Mouse (Mus musculus): ENCODE data around the gene Cbx1. TPM values are rescaled to one million over a fixed set of nuclear protein-coding genes. Genes with fewer than 3 reads are reported as not detected.
"Not testable (repeated sequence)": the region's sequence is repeated elsewhere in the genome, so short reads cannot be mapped to it uniquely, and the experiment has no call there.

Cbx1 gene
- polyA plus RNA-seq, 1 experiment from 2014 or later: 66.0 TPM

DNA sequence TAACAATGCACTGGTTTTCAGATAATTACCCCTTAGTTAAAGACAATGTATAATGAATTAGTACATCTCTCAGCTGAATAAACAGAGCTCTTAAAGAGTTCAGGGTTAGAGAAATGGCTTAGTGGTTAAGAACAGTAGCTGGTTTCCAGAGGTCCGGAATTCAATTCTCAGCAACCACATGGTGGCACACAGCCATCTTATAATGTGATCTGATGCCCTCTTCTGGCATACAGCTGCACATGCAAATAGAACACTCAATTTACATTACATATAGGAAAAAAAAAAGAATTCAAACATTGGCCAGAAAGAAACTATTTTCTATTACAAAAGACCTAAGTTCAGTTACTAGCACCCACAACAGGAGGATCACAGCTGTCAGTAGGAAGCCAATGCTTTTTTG lies 7.7 kb downstream of the Cbx1 start:
- H3K4me3 ChIP-seq: no peak overlapping the region
- no peak overlapping the region for H3K4me2 ChIP-seq
- peaks cover 11% of the 10 kb centered on the region for H3K36me3 ChIP-seq
- H3K9me3 ChIP-seq: no peaks in the 10 kb centered on the region
- ATAC-seq (ENCODE audit: low FRiP score, low read depth): no peak
- no peaks in the 10 kb centered on the region for H3K27me3 ChIP-seq
- no peak overlapping the region for H3K9ac ChIP-seq
- H3K4me1 ChIP-seq (replicated peaks): peaks cover 26% of the 10 kb centered on the region
- no peak overlapping the region for H3K27ac ChIP-seq (replicated peaks)
- 43% methylated on average over 1 of the region's 1 CpGs for WGBS

DNA sequence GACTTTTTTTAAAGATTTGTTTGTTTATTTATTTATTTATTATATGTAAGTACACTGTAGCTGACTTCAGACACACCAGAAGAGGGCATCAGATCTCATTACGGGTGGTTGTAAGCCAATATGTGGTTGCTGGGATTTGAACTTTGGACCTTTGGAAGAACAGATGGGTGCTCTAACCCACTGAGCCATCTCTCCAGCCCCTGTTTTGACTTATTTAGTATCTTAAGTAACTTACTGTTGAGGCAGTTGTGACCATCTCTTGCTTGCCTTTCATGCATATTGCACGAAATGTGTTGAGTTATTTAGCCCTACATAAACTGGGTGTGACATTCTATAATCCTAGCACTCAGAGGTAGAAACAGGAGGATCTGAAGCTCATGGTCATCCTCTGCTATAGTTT lies 10.6 kb downstream of the Cbx1 start:
- no peaks in the 10 kb centered on the region for H3K9me3 ChIP-seq
- peaks cover 3% of the 10 kb centered on the region; the same call in 1 of the 2 replicates for H3K4me1 ChIP-seq (replicated peaks)
- no peak for ATAC-seq (ENCODE audit: low FRiP score, low read depth)
- no peak overlapping the region for H3K9ac ChIP-seq
- no peak overlapping the region for H3K4me2 ChIP-seq
- no peak overlapping the region for H3K4me3 ChIP-seq
- H3K36me3 ChIP-seq: peaks cover 38% of the 10 kb centered on the region
- H3K27me3 ChIP-seq: no peaks in the 10 kb centered on the region
- H3K27ac ChIP-seq (replicated peaks): no peak overlapping the region
- 91% methylated on average over 2 of the region's 2 CpGs for WGBS

DNA sequence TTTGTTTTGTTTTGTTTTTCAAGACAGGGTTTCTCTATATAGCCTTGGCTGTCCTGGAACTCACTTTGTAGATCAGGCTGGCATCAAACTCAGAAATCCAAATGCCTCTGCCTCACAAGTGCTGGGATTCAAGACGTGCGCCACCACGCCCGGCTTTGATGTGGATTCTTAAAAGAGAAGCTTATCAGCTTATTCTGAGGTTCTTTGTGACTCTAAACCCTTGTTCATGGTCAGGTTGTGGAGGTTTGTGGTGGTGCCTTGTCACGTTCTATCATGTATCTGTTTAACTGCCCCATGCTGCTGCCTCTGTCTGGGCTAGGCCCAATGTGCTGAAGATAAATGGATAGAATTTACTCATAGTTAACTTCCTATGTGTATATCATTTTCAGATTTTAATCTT lies 16.7 kb downstream of the Cbx1 start:
- WGBS: 95% methylated on average over 5 of the region's 5 CpGs
- no peaks in the 10 kb centered on the region for H3K9me3 ChIP-seq
- ATAC-seq (ENCODE audit: low FRiP score, low read depth): no peak

DNA sequence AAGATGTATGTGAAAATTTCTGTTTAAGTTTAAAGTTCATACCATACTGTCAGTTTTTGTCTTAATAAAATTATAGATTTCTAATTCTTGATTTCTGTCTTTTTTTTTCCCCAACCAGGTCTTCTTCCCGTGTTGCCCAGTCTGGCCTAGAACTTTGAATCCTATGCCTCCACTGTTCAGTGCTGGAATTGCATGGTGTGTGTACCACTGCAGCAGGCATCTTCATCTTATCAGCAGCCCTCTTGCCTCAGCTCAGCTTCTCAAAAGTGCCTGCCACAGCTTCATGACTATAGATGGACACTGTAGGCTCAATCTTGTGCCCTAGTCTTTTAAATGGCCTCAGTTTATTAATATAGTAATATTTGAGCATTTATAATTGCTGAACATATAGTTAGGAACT lies 19.1 kb downstream of the Cbx1 start:
- Histone ChIP-seq H3K9ac (no peak overlapping the region), H3K27me3 (no peaks in the 10 kb centered on the region), H3K4me3 (no peak overlapping the region), H3K9me3 (no peaks in the 10 kb centered on the region), H3K4me1 (replicated peaks) (no peaks in the 10 kb centered on the region), H3K36me3 (peaks cover 73% of the 10 kb centered on the region), H3K27ac (replicated peaks) (no peak overlapping the region), H3K4me2 (no peak overlapping the region)
- no peak for ATAC-seq (ENCODE audit: low FRiP score, low read depth)
- WGBS: 58% methylated on average over 1 of the region's 1 CpGs

More for the DNA sequence above, 16.7 kb downstream of the Cbx1 start:
- Histone ChIP-seq H3K4me2 (no peak overlapping the region), H3K9ac (no peak overlapping the region), H3K27ac (replicated peaks) (no peak overlapping the region), H3K4me1 (replicated peaks) (peaks cover 1% of the 10 kb centered on the region; the same call in 1 of the 2 replicates), H3K36me3 (peaks cover 80% of the 10 kb centered on the region), H3K4me3 (no peak overlapping the region), H3K27me3 (no peaks in the 10 kb centered on the region)

DNA sequence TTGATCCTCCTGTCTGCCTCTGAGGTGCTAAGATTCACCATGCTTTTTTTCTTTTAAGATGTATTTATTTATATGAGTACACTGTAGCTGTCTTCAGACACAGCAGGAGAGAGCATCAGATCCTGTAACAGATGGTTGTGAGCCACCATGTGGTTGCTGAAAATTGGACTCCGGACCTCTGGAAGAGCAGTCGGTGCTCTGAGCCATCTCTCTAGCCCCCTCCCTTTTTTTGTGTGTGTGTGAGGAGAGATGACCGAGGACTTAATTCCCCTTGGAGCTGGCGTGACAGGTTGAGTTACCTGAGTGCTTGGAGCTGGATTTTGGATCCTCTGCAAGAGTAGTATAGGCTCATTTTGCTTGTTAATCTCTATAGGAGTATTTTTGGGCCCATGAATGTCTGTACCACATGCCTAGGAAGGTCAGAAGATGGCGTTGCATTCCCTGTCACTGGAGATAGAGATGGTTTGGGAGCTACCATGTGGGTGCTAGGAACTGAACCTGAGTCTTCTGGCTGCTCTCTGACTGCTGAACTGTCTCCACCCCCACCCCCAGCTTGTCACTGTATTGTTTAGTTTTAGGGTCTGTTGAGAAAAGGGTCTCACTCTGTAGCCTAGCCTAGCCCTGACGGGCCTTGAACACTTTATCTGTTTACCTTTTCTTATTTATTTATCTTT lies 20.8 kb downstream of the Cbx1 start:
- H3K4me2 ChIP-seq: no peak overlapping the region
- no peak overlapping the region for H3K4me3 ChIP-seq
- H3K27me3 ChIP-seq: no peaks in the 10 kb centered on the region
- ATAC-seq (ENCODE audit: low FRiP score, low read depth): no peak
- H3K9ac ChIP-seq: no peak overlapping the region
- no peak overlapping the region for H3K27ac ChIP-seq (replicated peaks)
- no peaks in the 10 kb centered on the region for H3K4me1 ChIP-seq (replicated peaks)
- WGBS: 83% methylated on average over 6 of the region's 6 CpGs
- H3K36me3 ChIP-seq: peaks cover 70% of the 10 kb centered on the region
- no peaks in the 10 kb centered on the region for H3K9me3 ChIP-seq

DNA sequence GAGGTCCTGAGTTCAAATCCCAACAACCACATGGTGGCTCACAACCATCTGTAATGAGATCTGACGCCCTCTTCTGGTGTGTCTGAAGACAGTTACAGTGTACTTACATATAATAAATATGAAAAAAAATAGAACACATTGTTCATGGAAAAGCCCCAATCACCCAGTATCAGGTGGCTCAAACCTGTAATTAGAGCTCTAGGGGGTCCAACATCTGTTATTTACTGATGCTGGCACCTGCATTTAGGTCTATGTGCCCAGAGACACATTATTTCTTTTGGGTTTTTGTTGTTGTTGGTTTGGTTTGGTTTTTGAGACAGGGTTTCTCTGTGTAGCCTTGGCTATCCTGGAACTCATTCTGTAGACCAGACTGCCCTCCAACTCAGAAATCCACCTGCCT lies 22.3 kb downstream of the Cbx1 start:
- WGBS: 82% methylated on average over 1 of the region's 1 CpGs
- H3K9me3 ChIP-seq; H3K4me3 ChIP-seq; H3K27me3 ChIP-seq; ATAC-seq (ENCODE audit: low FRiP score, low read depth); H3K27ac ChIP-seq (replicated peaks); H3K4me2 ChIP-seq; H3K4me1 ChIP-seq (replicated peaks); H3K9ac ChIP-seq: not testable (repeated sequence)
- peaks cover 66% of the 10 kb centered on the region for H3K36me3 ChIP-seq

DNA sequence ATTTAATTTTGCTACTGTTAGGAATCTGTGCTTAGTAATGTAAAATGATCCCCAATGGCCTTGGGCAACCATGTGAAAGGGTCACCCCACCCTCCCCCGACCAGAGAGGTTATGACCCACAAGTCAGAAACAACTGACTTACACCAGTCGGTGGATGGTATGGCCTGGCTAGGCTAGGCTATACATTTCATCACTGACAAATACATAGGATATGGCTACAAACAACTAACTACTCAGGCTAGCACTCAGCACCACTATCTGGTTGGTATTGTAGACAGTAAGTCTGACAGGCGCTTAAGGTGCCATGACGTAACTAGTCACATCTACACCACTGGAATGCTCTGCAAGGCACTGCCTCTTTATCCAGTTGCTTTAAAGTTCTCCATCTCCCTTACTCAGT lies 24.5 kb downstream of the Cbx1 start:
- Histone ChIP-seq H3K9ac (no peak overlapping the region), H3K4me1 (replicated peaks) (no peaks in the 10 kb centered on the region), H3K9me3 (no peaks in the 10 kb centered on the region), H3K4me3 (no peak overlapping the region), H3K4me2 (no peak overlapping the region), H3K27me3 (no peaks in the 10 kb centered on the region), H3K27ac (replicated peaks) (no peak overlapping the region), H3K36me3 (peaks cover 71% of the 10 kb centered on the region)
- ATAC-seq (ENCODE audit: low FRiP score, low read depth): no peak
- WGBS: 89% methylated on average over 4 of the region's 4 CpGs

DNA sequence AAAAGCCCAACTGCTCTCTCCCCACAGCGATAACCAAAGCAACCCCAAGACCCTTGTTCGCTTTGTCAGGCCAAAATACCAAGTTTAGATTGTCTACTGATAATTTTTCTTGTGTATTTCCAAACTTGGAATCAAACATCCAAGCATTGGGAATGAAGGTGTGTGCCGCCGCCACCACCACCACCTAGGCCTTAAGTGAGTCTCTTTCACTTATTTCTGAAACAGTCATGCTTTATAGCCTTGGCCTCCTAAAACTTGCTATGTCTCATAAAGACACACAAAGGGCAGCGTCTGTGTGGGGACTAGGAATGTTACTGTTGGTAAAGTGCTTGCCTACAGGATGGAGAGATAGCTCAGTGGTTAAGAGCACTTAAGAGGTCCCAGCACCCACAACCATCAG lies 25.0 kb downstream of the Cbx1 start:
- no peak overlapping the region for H3K9ac ChIP-seq
- H3K4me2 ChIP-seq: no peak overlapping the region
- no peak overlapping the region for H3K4me3 ChIP-seq
- H3K27me3 ChIP-seq: no peaks in the 10 kb centered on the region
- 92% methylated on average over 5 of the region's 5 CpGs for WGBS
- no peak for ATAC-seq (ENCODE audit: low FRiP score, low read depth)
- peak overlapping the region; percentile 8; the same call in 1 of the 2 replicates for H3K27ac ChIP-seq (replicated peaks)
- peaks cover 71% of the 10 kb centered on the region for H3K36me3 ChIP-seq
- no peaks in the 10 kb centered on the region for H3K4me1 ChIP-seq (replicated peaks)
- H3K9me3 ChIP-seq: no peaks in the 10 kb centered on the region

DNA sequence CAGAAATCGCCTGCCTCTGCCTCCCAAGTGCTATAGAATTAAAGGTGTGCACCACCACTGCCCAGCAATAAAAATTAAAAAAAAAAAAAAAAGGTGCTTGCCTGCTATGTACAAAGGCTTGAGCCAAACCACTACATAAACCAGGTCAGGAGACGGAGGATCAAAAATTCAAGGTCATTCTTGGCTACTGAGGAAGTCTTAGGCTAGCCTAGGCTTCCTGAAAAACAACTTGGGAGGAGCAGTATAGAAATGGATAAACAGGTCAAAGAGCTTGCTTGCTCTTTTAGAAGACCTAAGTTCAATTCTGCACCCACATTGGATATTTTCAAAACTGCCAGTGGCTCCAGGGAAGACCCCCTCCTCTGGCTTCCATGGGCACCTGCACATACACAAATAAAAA lies 25.5 kb downstream of the Cbx1 start:
- WGBS: 81% methylated on average over 2 of the region's 2 CpGs
- H3K36me3 ChIP-seq: peaks cover 72% of the 10 kb centered on the region
- no peak for ATAC-seq (ENCODE audit: low FRiP score, low read depth)

DNA sequence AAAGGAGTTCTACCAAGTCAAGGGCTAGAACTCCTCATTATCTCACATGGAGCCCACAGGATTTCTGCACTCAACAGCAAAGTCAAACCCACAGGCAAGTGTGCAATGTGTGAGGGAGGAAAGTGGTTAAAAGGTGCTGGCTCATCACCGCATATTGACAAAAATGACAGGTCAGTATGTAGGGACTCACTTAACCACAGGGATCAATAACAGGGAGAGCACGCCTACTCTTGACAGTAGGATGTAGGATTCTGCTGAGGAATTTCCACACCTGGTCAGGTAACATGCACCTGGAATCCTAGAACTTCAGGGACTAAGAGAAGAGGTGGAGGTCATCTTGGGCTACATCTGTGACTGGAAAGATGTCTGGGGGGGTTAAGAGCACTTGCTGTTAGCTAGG lies 27.0 kb downstream of the Cbx1 start:
- no peak overlapping the region for H3K4me3 ChIP-seq
- no peaks in the 10 kb centered on the region for H3K4me1 ChIP-seq (replicated peaks)
- WGBS: 96% methylated on average over 2 of the region's 2 CpGs
- no peaks in the 10 kb centered on the region for H3K27me3 ChIP-seq
- H3K9ac ChIP-seq: no peak overlapping the region
- no peak for ATAC-seq (ENCODE audit: low FRiP score, low read depth)
- no peaks in the 10 kb centered on the region for H3K9me3 ChIP-seq
- H3K36me3 ChIP-seq: peaks cover 76% of the 10 kb centered on the region
- no peak overlapping the region for H3K27ac ChIP-seq (replicated peaks)
- H3K4me2 ChIP-seq: no peak overlapping the region

More for the DNA sequence above, 25.5 kb downstream of the Cbx1 start:
- no peaks in the 10 kb centered on the region for H3K9me3 ChIP-seq
- H3K9ac ChIP-seq: no peak overlapping the region
- H3K4me2 ChIP-seq: no peak overlapping the region
- no peak overlapping the region for H3K27ac ChIP-seq (replicated peaks)
- H3K4me1 ChIP-seq (replicated peaks): no peaks in the 10 kb centered on the region
- no peaks in the 10 kb centered on the region for H3K27me3 ChIP-seq
- H3K4me3 ChIP-seq: no peak overlapping the region

DNA sequence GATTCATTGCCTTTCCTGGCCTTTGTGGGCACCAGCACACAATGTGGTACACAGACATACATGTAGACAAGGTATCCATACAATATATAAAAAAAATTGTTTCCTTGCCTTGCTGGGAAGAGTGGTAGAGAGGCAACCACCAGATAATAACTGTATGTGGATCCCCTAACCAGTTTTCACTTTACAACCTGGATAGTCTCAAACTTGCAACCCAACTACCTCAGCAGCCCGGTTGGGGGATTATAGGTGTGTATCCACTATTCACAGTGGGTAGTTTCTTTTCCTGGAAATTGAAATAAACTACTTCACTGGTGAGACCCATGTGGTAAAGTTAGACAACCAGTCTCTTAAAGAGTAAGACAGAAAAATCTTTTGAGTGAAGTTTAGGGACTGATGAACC lies 27.6 kb downstream of the Cbx1 start:
- Histone ChIP-seq H3K9ac (no peak overlapping the region), H3K4me1 (replicated peaks) (no peaks in the 10 kb centered on the region), H3K4me2 (no peak overlapping the region), H3K27ac (replicated peaks) (no peak overlapping the region), H3K36me3 (peaks cover 81% of the 10 kb centered on the region), H3K9me3 (no peaks in the 10 kb centered on the region), H3K4me3 (no peak overlapping the region), H3K27me3 (no peaks in the 10 kb centered on the region)
- WGBS: 92% methylated on average over 1 of the region's 1 CpGs
- no peak for ATAC-seq (ENCODE audit: low FRiP score, low read depth)

DNA sequence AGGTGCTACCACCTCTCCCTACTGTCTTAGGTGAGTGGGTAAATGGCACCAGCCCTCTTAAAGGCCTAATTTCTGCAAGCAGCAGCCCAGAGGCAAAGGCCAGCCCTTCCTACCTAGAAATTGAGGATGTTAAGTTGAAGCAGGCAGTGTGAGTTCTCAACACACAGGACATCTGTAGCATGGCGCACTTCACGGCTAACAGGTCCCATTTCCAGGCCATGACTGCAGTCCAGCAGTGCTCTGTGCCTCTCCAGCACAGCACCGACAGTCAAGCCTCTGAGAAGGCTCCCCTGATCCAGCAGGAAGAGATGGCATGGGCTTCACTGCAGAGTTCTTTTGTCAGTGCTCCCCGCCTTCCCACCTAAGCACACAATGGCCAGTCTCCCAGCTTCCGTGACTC lies 28.1 kb downstream of the Cbx1 start:
- Histone ChIP-seq H3K4me1 (replicated peaks) (no peaks in the 10 kb centered on the region), H3K27me3 (no peaks in the 10 kb centered on the region), H3K4me2 (no peak overlapping the region), H3K36me3 (peaks cover 81% of the 10 kb centered on the region), H3K9ac (no peak overlapping the region), H3K9me3 (no peaks in the 10 kb centered on the region), H3K27ac (replicated peaks) (no peak overlapping the region), H3K4me3 (no peak overlapping the region)
- no peak for ATAC-seq (ENCODE audit: low FRiP score, low read depth)
- WGBS: 65% methylated on average over 5 of the region's 5 CpGs

DNA sequence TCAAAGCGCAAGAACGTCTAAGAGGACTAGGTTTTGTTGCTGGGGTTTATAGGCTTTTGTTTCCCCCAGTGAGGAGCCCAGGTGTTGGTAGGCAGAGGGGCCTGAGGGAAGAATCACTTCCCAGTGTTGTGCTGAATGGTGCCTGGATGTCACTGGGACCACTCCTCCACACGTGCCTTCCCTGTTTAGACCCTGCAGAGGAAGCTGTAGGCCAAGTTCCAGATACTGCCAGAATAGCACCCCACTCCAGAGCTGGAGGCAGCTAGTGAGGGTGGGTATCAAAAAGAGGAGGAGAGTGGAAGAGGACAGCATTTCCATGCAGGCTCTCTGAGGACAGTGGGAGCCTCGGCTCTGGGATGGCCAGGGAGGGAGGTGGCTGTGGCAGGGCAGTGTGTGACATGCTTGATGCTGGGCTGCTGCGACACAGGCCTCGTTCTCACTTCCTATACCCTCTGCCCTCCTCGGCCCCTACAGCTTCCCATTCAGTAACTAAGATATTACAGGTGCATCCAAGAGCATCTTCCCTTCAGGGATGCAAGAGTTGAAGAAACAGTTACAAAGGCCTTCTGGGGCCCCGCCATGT lies 29.3 kb downstream of the Cbx1 start:
- H3K4me3 ChIP-seq: no peak overlapping the region
- H3K27me3 ChIP-seq: no peaks in the 10 kb centered on the region
- WGBS: 78% methylated on average over 8 of the region's 8 CpGs
- peaks cover 12% of the 10 kb centered on the region for H3K4me1 ChIP-seq (replicated peaks)
- H3K27ac ChIP-seq (replicated peaks): no peak overlapping the region
- H3K4me2 ChIP-seq: no peak overlapping the region
- ATAC-seq (ENCODE audit: low FRiP score, low read depth): no peak
- H3K9me3 ChIP-seq: no peaks in the 10 kb centered on the region
- no peak overlapping the region for H3K9ac ChIP-seq
- peaks cover 73% of the 10 kb centered on the region for H3K36me3 ChIP-seq
